Mouse (Mus musculus) CH12.LX (cell line): ENCODE results near the gene Wipf1. TPM values are rescaled to one million over a fixed set of nuclear protein-coding genes. Genes with fewer than 3 reads are reported as not detected.

Experiments used
- DNase-seq: peaks from one replicate; pipeline ENCODE4 v3.0.0-alpha.2; 2013; ENCODE audit errors: extremely low read depth
- H3K27ac ChIP-seq: 2 replicates; pipeline ENCODE4 v1.5.1; 2012; ENCODE audit warnings: low read depth, mild to moderate bottlenecking, control low read depth, moderate library complexity; ENCODE audit not compliant: insufficient read depth
- H3K27me3 ChIP-seq: replicated peaks from 2 replicates; pipeline ENCODE3; 2012; ENCODE audit warnings: inconsistent platforms
- H3K36me3 ChIP-seq, 2 experiments: replicated peaks in 1 of 2; 2 replicates each; pipeline versions ENCODE3 to v1.6.1; 2012; ENCODE audit warnings: inconsistent platforms in 1 of 2, low read length in 1 of 2, mild to moderate bottlenecking in 1 of 2, mixed read lengths in 1 of 2, moderate library complexity in 1 of 2; ENCODE audit not compliant: control insufficient read depth in 1 of 2, insufficient read depth in 1 of 2
- H3K4me1 ChIP-seq, 2 experiments: 2 replicates each; pipeline ENCODE4 v1.6.1; 2012; ENCODE audit warnings: inconsistent platforms in 1 of 2, moderate library complexity in 1 of 2; ENCODE audit not compliant: insufficient read depth in 2 of 2, control insufficient read depth in 1 of 2
- H3K4me2 ChIP-seq: 2 replicates; pipeline ENCODE4 v1.6.1; 2012; ENCODE audit warnings: low read depth, mild to moderate bottlenecking, control low read depth; ENCODE audit not compliant: poor library complexity, insufficient read depth, severe bottlenecking
- H3K4me3 ChIP-seq, 3 experiments: fragments of 150-350 bp in 1 of 3; sonication (generic) in 1 of 3; replicated peaks in 1 of 3; 2 replicates each; pipeline versions ENCODE3 to v1.5.1; 2011 to 2012; ENCODE audit warnings: low read depth in 2 of 3, low read length in 2 of 3, mild to moderate bottlenecking in 2 of 3, moderate library complexity in 2 of 3, control low read depth in 1 of 3, improper control_type of control experiment in 1 of 3, inconsistent platforms in 1 of 3, mixed read lengths in 1 of 3; ENCODE audit not compliant: poor library complexity in 1 of 3
- H3K79me2 ChIP-seq: replicated peaks from 2 replicates; pipeline ENCODE4 v1.6.1; 2012; ENCODE audit warnings: mild to moderate bottlenecking, moderate library complexity; ENCODE audit not compliant: control insufficient read depth, poor library complexity, insufficient read depth, severe bottlenecking; ENCODE audit errors: extremely low read depth
- H3K9ac ChIP-seq: 2 replicates; pipeline ENCODE4 v1.6.1; 2012; ENCODE audit warnings: low read depth, mild to moderate bottlenecking, control low read depth, moderate library complexity; ENCODE audit not compliant: insufficient read depth
- H3K9me3 ChIP-seq: replicated peaks from 2 replicates; pipeline ENCODE3; 2012; ENCODE audit warnings: low read length, inconsistent platforms, mixed read lengths
- BHLHE40 ChIP-seq: IDR thresholded peaks from 2 replicates; pipeline ENCODE4 v1.6.1; 2011; ENCODE audit warnings: mild to moderate bottlenecking, low read depth, low read length, improper control_type of control experiment
- CTCF ChIP-seq, 2 experiments: IDR thresholded peaks in 1 of 2; conservative IDR thresholded peaks in 1 of 2; 2 replicates each; pipeline ENCODE4 v1.5.1; 2011 to 2012; ENCODE audit warnings: low read depth in 2 of 2, low read length in 2 of 2, improper control_type of control experiment in 1 of 2, inconsistent platforms in 1 of 2, mild to moderate bottlenecking in 1 of 2, moderate library complexity in 1 of 2
- HCFC1 ChIP-seq: IDR thresholded peaks from 2 replicates; pipeline ENCODE4 v1.6.1; 2012; ENCODE audit warnings: low read depth, mild to moderate bottlenecking, inconsistent platforms, low read length, improper control_type of control experiment
- IRF4 ChIP-seq: IDR thresholded peaks from 2 replicates; pipeline ENCODE4 v1.6.1; 2014; ENCODE audit warnings: low read depth, mild to moderate bottlenecking, inconsistent platforms, low read length, improper control_type of control experiment
- JUND ChIP-seq: conservative IDR thresholded peaks from 2 replicates; pipeline ENCODE4 v1.6.1; 2011; ENCODE audit warnings: low read depth, low read length, improper control_type of control experiment
- KAT2A ChIP-seq: IDR thresholded peaks from 2 replicates; pipeline ENCODE4 v1.6.1; 2012; ENCODE audit warnings: low read length, improper control_type of control experiment, inconsistent platforms; ENCODE audit not compliant: insufficient replicate concordance
- MAZ ChIP-seq: IDR thresholded peaks from 2 replicates; pipeline ENCODE4 v1.6.1; 2012; ENCODE audit warnings: low read depth, mild to moderate bottlenecking, inconsistent platforms, low read length, improper control_type of control experiment, moderate library complexity
- MXI1 ChIP-seq: IDR thresholded peaks from 2 replicates; pipeline ENCODE4 v1.6.1; 2011; ENCODE audit warnings: mild to moderate bottlenecking, low read depth, low read length, improper control_type of control experiment
- NRF1 ChIP-seq: IDR thresholded peaks from 2 replicates; pipeline ENCODE4 v1.6.1; 2014; ENCODE audit warnings: low read depth, mild to moderate bottlenecking, inconsistent platforms, low read length, improper control_type of control experiment, moderate library complexity
- SIN3A ChIP-seq: IDR thresholded peaks from 2 replicates; pipeline ENCODE4 v1.6.1; 2012; ENCODE audit warnings: low read length, improper control_type of control experiment, inconsistent platforms
- USF1 ChIP-seq: IDR thresholded peaks from 2 replicates; pipeline ENCODE4 v1.6.1; 2014; ENCODE audit warnings: low read depth, mild to moderate bottlenecking, inconsistent platforms, low read length, improper control_type of control experiment
- USF2 ChIP-seq: conservative IDR thresholded peaks from 2 replicates; pipeline ENCODE4 v1.6.1; 2011; ENCODE audit warnings: low read depth, low read length, improper control_type of control experiment
- ZNF384 ChIP-seq: IDR thresholded peaks from 2 replicates; pipeline ENCODE4 v1.6.1; 2012; ENCODE audit warnings: low read depth, low read length, improper control_type of control experiment, inconsistent platforms
- dilution Hi-C: fragments of 300-500 bp; cut with MboI; formaldehyde crosslinking; loops from 2 replicates; pipeline ENCODE4 v1.14.3; 2020; ENCODE audit warnings: low sequenced_read_pairs; ENCODE audit not compliant: extremely low pct_unique_long_range_greater_than_20kb, extremely low pct_ligation_motif_present
- in situ Hi-C: fragments of 300-500 bp; cut with MboI; formaldehyde crosslinking; loops from 3 replicates; pipeline ENCODE4 v1.14.3; 2019; ENCODE audit warnings: low sequenced_read_pairs, low pct_ligation_motif_present, low pct_unique_long_range_greater_than_20kb, mixed read lengths
- polyA plus RNA-seq: library from polyadenylated mRNA; unstranded; fragments of >175 nt; gene quantifications from 2 replicates; pipeline ENCODE4 v1.2.1, GENCODE M21; 2012; ENCODE audit warnings: low read depth; ENCODE audit not compliant: insufficient read length
- total RNA-seq, 2 experiments: library from RNA; depleted of rRNA; stranded (reverse); fragments of 300-350 nt in 1 of 2; fragments of >200 nt in 1 of 2; gene quantifications; 2 replicates each; pipeline ENCODE4 v1.2.3; 2012 to 2014

Gene Wipf1
- total and polyA plus RNA-seq, 3 experiments: 18.3 to 95.0 (median 21.8) TPM

DNA sequence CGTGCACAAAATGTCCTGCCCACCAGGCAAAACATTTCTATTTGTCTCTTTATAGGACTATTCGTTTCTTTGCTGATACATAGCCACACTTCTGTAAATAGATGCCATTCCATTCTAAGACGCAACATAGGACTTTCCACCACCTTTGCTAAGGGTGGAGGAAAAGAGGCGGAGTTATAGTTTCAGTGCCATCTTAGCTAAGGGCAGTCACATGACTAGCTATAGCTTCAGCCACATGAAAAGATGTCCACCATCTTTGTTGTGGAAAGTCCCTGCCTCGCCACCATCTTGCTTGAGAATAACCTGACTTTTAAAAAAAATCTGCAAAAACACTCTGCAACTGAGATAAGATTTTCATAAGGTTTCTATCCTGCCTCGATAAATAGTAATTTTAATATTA lies 15.4 kb downstream of the Wipf1 start:
- Histone ChIP-seq H3K27me3 (no peaks in the 10 kb centered on the region), H3K27ac (no peak overlapping the region), H3K9ac (no peak overlapping the region), H3K4me3 (no peak overlapping the region), H3K4me1 (peaks cover 12 to 23% of the 10 kb centered on the region in 2 experiments), H3K4me2 (no peak overlapping the region), H3K9me3 (no peaks in the 10 kb centered on the region), H3K79me2 (no peaks in the 10 kb centered on the region), H3K36me3 (no peaks in the 10 kb centered on the region)
- TF ChIP-seq HCFC1 (peak; percentile 75), NRF1 (peak; percentile 67), USF1 (peak; percentile 76), USF2 (peak; percentile 80), CTCF (conservative IDR thresholded peaks at IDR 0.05 in 1 of 2, IDR thresholded peaks at IDR 0.05 in 1 of 2; ENCODE audit: low read depth in 2 of 2, low read length in 2 of 2) (no peak)
- dilution Hi-C loops (no loop called here), in situ Hi-C loops (no loop called here)
- no peak for DNase-seq

DNA sequence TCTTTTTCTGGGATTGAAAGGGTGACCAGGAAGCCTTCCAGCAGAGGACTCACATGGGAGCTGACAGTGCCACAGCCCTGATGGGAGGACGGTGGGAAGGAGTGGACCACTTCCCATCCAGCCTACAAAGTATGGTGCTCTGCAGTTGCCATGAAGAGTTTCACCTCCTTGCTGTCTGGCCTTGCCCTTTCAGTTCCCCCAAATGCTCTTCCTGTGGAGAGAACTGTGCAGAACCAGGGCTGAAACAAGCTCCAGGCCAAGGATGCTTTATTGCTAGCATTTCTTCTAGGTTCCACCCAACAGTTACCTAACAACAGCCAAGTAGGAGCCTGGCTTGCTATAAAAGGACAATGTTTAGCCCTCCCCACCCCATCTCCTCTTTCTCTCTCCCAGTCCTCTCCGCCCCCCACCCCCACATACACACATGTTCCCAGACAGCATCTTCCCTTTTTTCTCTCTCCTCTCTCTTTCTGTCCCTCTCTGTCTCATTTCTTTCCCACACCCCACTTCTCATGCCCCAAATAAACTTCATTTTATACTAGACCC lies 16.3 kb downstream of the Wipf1 start:
- TF ChIP-seq BHLHE40 (no peak), SIN3A (no peak), MXI1 (no peak), KAT2A (no peak), IRF4 (peak; percentile 38; the same call in 1 of the 2 replicates)
- Histone ChIP-seq H3K36me3 (no peaks in the 10 kb centered on the region), H3K9me3 (no peaks in the 10 kb centered on the region), H3K79me2 (no peaks in the 10 kb centered on the region), H3K4me3 (no peak overlapping the region), H3K4me2 (no peak overlapping the region), H3K27ac (no peak overlapping the region), H3K27me3 (no peaks in the 10 kb centered on the region), H3K9ac (no peak overlapping the region), H3K4me1 (peaks cover 12 to 23% of the 10 kb centered on the region in 2 experiments)
- no peak for DNase-seq
- in situ Hi-C loops: no loop called here
- dilution Hi-C loops: no loop called here

DNA sequence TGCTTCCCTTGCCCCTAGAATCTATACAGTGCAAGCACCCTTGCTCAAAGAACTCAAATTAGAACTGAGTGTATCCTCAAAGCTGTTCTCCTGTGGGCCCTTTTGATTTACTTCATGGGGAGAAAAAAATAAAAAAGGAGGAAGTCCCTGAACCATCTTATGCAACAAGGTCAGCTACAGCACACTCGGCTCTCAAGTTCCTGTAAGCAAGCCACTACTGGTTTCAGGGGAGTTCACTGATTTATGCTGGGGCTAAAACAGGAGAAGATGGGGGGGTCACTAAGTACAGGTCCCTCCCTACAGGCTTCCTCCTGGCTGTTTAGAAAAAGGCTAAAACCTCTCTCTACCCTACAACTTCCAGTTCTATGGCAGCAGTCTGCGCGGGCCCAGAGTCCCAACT lies 17.5 kb downstream of the Wipf1 start:
- no peaks in the 10 kb centered on the region for H3K9me3 ChIP-seq
- H3K79me2 ChIP-seq: no peaks in the 10 kb centered on the region
- H3K4me2 ChIP-seq: no peak overlapping the region
- H3K27ac ChIP-seq: no peak overlapping the region
- in situ Hi-C loops: no loop called here
- H3K4me1 ChIP-seq: peaks cover 12 to 25% of the 10 kb centered on the region in 2 experiments
- H3K4me3 ChIP-seq: no peak overlapping the region
- no peak for DNase-seq
- H3K27me3 ChIP-seq: no peaks in the 10 kb centered on the region
- no peak overlapping the region for H3K9ac ChIP-seq
- TF ChIP-seq ZNF384 (peak; percentile 82), JUND (no peak), MAZ (no peak), BHLHE40 (no peak), HCFC1 (no peak)
- dilution Hi-C loops: no loop called here
- H3K36me3 ChIP-seq: no peaks in the 10 kb centered on the region
